Mouse (Mus musculus) small intestine, adult 10 weeks (tissue): ENCODE measurements around the gene Gpr157. TPM values are rescaled to one million over a fixed set of nuclear protein-coding genes. Genes with fewer than 3 reads are reported as not detected.

Experiments used
- polyA plus RNA-seq: library from polyadenylated mRNA; stranded (reverse); fragments of 350-450 nt; fragmentation: Illumina TruSeq; extraction: RNeasy Lipid Tissue Mini Kit (QIAGEN cat#74804); gene quantifications from one replicate; pipeline ENCODE4 v1.2.3, GENCODE M21; 2014; ENCODE audit warnings: low replicate concordance

Gpr157 gene
- polyA plus RNA-seq: 1.9 TPM

DNA sequence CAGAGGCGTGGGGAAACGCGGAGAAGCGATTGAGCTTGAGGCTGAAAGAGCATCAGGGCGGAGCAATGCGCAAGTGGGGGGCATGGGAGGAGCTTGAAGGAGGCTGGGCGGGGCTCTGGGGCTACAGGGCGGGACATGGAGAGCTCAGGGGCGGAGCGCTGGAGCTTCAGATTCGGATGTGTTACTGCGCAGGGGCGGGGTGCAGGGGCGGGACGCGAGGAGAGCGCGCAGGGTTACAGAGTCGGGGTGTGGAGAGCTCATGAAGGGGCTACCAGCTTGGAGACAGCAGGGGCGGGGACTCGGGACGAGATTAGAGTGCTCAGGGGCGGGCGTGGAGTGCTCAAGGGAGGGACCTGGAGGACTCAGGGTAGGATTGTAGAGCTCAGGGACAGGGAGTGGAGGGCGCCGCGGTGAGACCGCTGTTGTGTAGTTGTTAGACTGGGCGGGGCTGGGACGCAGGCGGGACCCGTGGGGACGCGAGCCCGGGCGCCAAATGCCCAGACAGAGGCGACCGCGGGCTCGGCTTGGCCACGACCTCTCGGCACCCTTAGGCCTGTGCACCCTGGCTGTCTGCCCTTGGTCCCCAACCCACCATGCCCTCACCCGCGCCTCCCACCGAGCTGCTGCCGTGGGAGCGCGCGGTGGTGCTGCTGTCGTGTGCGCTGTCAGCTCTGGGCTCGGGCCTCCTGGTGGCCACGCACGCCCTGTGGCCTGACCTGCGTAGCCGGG lies at the start of gene Gpr157:
TSS of gene Gpr157 (plus strand) at position 205 of the 729 bp plus-strand sequence.

DNA sequence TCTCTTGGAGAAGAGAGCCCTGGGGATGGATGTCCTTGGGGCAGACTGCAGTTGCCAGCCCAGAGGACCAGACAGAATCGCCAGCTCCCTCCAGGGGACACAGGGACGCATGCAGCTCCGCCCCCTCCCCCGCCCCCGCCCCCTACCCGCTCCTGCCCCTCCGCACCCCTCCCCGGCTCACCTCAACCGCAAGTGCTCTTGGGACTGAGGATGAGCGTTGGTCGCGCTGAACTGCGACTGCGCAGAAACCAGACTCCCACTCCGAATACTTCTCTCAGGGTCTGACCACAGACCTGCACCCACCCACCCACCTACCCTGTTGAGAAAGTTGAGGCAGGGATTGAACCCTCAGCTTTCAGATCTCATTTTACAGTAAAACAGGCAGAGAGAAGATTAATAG lies 31.9 kb downstream of the Gpr157 start, which contains the start of gene Slc2a5:
TSS of gene Slc2a5 (plus strand) at position 229 of the 400 bp plus-strand sequence.

Other genes starting within 250 kb of the Gpr157 start
- gene Spsb1, start 132.3 kb upstream of the Gpr157 start, polyA plus RNA-seq: 5.2 TPM
- 3.1 TPM for gene H6pd, start 78.3 kb upstream of the Gpr157 start, polyA plus RNA-seq
- 48.3 TPM for gene Slc2a5, start 31.9 kb downstream of the Gpr157 start, polyA plus RNA-seq
- 2.5 TPM for gene Slc2a7, start 61.6 kb downstream of the Gpr157 start, polyA plus RNA-seq
- gene Car6, start 114.0 kb downstream of the Gpr157 start, polyA plus RNA-seq: not detected
- 155 TPM for gene Eno1, start 149.4 kb downstream of the Gpr157 start, polyA plus RNA-seq
- 28.1 TPM for gene Rere, start 194.3 kb downstream of the Gpr157 start, polyA plus RNA-seq